Mouse (Mus musculus) 416B (cell line): ENCODE data around the gene Mtx1.

Experiments used
- DNase-seq: peaks from one replicate; pipeline ENCODE4 v3.0.0; 2011; ENCODE audit warnings: low read depth

Gene Mtx1

DNA sequence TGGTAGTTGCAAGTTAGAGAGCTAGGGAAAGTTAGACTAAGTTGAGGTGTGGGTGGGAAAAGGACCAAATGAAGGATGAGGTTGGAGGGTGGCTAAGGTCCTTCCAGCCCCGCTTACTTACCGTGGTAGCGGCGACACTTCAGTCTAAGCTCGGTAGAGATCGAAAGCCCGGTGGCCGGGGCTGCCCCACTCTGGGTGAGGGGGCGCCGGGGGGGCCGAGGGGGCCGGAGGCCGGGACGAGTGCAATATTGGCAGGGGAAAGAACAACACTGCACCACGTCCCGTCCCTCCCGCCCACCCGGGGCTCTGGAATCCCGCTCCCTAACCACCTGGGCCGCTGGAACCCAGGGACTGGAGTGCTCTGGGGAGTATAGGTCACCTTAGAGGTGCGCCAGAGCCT is at the start of gene Mtx1:
Mtx1 (minus strand) TSS at position 189 of the 400 bp plus-strand sequence.
- DNase-seq: no peak

GRCm38 (mm10) chr3:89276061-89276460 is 49.2 kb upstream of the Mtx1 start:
- no peak for DNase-seq

DNA sequence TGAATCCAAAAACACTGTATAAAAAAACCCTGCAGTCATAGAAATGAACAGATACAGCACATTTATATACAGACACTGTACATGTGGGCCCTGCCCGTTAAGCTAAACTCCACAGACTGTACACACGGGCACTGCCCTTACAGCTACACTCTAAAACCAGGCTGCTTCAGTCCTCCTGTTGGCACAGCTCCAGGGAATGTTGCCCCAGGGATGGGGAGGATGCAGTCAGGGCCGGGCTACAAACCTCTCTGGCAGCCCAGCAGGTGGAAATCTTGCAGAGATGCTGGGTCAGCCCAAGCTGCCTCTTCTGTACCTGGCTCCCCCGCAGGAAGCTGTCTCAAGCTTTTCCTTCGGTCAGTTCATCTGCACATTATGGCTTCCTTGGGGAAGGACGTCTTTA is 44.9 kb upstream of the Mtx1 start:
- DNase-seq: no peak

DNA sequence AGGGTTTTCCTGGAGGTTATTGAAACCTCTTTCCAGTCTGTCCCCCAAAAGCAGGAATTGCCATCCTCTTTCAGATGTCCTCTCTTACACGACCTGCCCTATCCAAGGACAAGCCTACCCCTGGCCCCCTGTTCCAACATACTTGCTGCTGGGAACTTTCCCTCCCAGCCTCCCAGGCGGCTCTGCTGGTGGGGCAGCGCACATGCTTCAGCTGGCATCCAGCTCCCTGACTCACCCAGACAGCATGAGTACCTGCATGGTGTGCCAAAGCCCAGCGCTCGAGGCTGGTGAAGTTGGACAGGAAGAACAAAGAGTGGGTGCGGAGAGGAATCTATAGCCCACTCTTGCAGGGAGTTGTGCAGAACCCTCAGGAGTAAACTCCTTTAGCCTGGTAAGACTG is 44.0 kb upstream of the Mtx1 start:
- DNase-seq: no peak

DNA sequence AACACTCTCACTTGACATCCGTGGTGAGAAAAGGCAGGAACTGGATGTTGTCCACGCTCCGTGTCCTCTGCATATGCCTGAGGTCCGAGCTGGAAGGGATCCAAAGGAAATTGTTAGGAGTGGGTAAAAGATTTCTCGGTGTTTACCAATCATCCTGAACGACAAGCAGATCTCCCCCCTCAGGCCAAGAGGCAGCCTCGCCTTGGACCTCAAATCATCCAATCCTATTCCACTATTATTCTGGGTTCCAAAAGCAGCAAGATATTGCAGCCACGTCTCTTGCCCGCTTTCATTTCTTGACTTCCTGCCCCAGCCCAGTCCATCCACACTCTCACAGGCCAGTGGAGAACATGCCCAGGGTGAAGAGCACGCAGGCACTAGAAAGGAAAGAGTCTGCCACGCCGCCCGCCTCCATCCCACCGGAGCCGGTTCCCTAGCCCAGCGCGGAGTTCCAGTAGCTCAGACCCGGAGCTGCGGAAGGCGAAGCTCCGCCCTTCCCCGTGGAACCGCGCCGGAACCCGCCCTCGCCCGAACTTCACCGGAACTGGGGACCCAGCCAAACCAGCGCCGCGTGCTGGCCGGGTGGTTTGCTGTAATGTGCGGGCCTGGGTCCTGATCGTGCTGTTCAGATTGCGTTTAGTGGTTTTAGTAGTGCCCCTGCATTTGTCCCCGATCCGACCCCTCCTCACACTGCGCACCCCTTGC is 43.3 kb upstream of the Mtx1 start, which contains the start of gene Slc50a1:
Slc50a1 (minus strand) TSS at position 520 of the 705 bp plus-strand sequence.
- peak; percentile 76 for DNase-seq

DNA sequence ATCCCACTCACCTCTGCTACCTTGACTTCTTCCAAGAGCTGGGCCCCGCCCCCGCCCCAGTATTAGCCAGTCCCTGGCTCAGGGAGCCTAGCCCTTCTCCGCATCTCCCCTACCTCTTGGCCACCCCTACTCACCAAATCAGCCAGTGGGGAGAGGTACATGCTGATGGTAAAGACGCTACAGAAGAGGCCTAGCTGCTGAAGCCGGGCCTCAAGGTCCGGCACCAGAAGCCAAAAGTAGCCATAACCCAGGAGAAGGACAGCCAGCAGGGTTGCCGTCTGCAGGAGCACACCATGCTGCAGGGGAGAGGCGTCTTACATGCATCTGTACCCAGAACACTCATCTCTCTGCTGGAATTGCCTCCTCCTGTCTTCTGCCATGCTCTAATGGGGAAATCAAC is 42.0 kb upstream of the Mtx1 start:
- DNase-seq: no peak

GRCm38 (mm10) chr3:89266439-89266893 is 39.6 kb upstream of the Mtx1 start:
- peak; percentile 88 for DNase-seq

DNA sequence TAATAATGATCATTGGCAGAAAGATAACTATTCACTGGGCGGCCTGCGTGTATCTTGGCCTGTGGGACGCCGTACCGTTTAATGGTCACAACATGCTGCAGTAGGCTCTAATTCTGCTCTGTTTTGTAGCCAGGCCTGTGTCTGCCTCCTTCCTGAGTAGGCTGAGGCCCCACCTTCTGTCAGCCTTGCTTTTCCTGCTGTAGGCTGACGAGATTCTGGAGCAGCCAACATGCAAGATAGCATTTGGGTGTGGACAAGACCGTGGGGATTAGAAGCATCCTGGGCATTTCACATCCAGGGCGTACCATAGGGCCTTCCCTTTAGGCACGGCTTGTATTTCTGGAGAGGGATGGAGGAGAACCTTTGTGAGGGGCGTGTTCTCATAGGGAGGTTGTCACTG is 35.5 kb upstream of the Mtx1 start:
- no peak for DNase-seq

- DNase-seq: no peak
Observed at GRCm38 (mm10) chr3:89260211-89260610, 33.3 kb upstream of the Mtx1 start.

GRCm38 (mm10) chr3:89259076-89259475 is 32.2 kb upstream of the Mtx1 start, which contains the start of gene Dpm3:
Gene Dpm3, plus strand, starts transcription at chr3:89259358.
- no peak for DNase-seq

- peak; percentile 38 for DNase-seq
Observed at GRCm38 (mm10) chr3:89256177-89256576, 29.3 kb upstream of the Mtx1 start.

GRCm38 (mm10) chr3:89254994-89255393 is 28.1 kb upstream of the Mtx1 start:
- no peak for DNase-seq

DNA sequence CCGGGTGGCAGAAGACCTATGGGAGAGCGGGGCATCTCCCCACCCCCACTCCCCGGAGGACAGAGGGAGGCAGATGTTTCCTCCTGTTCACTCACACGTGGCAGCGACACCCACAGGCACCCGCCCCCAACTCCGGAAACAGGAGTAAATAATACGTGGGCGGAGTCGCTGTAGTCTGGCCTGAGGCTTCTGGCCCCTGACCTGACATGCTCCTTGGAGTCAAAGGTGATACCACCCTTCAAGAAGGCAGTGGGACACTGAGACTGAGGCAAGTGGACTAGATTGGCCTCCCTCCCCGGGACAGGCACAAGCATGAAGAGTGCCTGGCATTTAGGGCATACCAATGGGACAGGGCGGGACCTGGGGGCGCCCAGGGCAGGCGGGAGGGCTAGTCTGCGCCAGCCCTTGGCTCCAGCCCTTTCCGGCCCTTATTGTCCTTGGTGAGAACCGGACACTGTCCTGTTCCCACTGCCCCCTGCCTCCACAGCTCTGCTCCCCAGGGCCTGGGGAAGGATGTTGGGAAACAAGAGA is 24.5 kb upstream of the Mtx1 start:
- peak; percentile 89 for DNase-seq

GRCm38 (mm10) chr3:89250435-89251040 is 23.6 kb upstream of the Mtx1 start:
- DNase-seq: peak; percentile 81

DNA sequence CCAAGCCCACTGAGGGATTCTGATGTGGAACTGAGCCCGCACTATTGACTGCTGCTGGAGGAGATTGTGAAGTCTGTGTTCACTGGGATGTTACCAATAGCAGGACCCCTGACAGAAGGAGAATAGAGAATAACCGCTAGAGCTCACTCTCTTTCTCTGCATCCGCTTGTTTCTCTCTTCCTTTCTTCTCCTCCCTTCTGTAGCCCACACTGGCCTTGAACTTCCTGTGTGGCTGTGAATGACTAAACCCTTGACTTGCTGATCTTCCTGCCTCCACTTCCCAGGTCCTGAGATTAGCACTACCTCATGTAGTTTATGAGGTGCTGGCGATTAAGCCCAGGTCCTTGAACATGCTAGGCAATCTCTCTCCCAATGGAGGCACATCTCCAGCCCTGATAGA is 20.6 kb upstream of the Mtx1 start:
- DNase-seq: peak; percentile 54

- peak; percentile 94 for DNase-seq
Observed at GRCm38 (mm10) chr3:89246261-89247100, 19.6 kb upstream of the Mtx1 start, which contains the start of gene Trim46. Gene Trim46, minus strand, starts transcription at chr3:89246309.

GRCm38 (mm10) chr3:89245688-89246171 is 18.8 kb upstream of the Mtx1 start, which contains the start of gene Krtcap2:
Gene Krtcap2, plus strand, starts transcription at chr3:89245966.
- peak; percentile 72 for DNase-seq

GRCm38 (mm10) chr3:89244982-89245687 is 18.2 kb upstream of the Mtx1 start:
- DNase-seq: peak; percentile 59

DNA sequence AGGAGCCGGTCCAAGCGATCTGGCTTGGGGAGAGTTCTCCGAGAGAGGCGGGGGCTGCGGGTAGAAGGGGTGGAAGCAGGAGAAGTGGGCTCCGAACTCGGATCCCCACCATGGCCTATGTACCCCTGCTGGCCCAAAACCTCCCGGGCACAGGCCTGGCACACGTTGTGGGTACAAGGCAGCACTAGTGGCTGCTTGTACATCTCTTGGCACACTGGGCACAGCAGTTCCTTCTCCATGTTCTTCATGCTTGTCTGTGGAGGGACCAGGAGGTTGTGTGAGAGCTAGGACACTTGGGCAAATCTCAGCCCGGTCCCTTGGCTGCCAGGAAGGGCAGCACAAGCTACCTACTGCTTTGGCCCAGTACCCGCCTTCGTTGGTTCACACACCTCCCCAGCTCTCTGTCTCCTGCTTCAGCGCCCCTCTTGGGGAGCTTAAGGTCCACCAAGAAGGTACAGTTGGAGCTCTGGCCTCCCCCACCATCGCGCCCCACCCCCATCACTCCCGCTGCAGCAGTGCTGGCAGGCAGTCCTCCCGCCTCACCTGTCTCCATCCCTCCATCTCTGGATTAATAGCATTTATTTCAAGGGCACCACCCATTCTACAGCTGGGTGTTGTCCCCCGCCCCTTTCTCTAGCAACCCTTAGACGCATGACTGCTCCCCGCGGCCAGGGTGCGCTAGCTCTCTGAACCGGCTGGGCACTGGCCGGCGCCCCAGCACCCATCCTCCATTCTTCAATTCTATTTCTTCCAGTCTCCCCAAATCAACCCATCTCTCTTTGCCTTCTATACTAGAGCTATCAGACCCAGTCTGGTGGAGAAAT is 17.5 kb upstream of the Mtx1 start:
- peak; percentile 42 for DNase-seq

GRCm38 (mm10) chr3:89243609-89244008 is 16.7 kb upstream of the Mtx1 start:
- peak; percentile 72 for DNase-seq
